Mouse (Mus musculus) MEL (cell line): ENCODE data around the gene Ccdc141. TPM values are rescaled to one million over a fixed set of nuclear protein-coding genes. Genes with fewer than 3 reads are reported as not detected.

Experiments
- DNase-seq: peaks from one replicate; pipeline ENCODE4 v3.0.0; 2011; ENCODE audit warnings: low read depth, low spot score
- H3K27ac ChIP-seq: 2 replicates; pipeline ENCODE4 v1.5.1; 2012; ENCODE audit warnings: low read depth, mild to moderate bottlenecking, control low read depth, low read length, moderate library complexity; ENCODE audit not compliant: control insufficient read depth
- H3K27me3 ChIP-seq, 2 experiments: fragments of 150-350 bp in 1 of 2; sonication (generic) in 1 of 2; 2 replicates each; pipeline ENCODE4 v1.6.1; 2012; ENCODE audit warnings: low read length in 2 of 2, mild to moderate bottlenecking in 2 of 2, improper control_type of control experiment in 1 of 2, moderate library complexity in 1 of 2; ENCODE audit not compliant: insufficient read depth in 2 of 2, control insufficient read depth in 1 of 2
- H3K36me3 ChIP-seq, 2 experiments: 2 replicates each; pipeline ENCODE4 v1.6.1; 2012 to 2014; ENCODE audit warnings: low read length in 2 of 2, improper control_type of control experiment in 1 of 2, inconsistent platforms in 1 of 2, mild to moderate bottlenecking in 1 of 2; ENCODE audit not compliant: insufficient read depth in 2 of 2, control insufficient read depth in 1 of 2
- H3K4me1 ChIP-seq, 2 experiments: fragments of 150-350 bp in 1 of 2; sonication (generic) in 1 of 2; 2 replicates each; pipeline ENCODE4 v1.6.1; 2012; ENCODE audit warnings: low read length in 2 of 2, improper control_type of control experiment in 1 of 2, mild to moderate bottlenecking in 1 of 2; ENCODE audit not compliant: insufficient read depth in 2 of 2, control insufficient read depth in 1 of 2
- H3K4me3 ChIP-seq, 2 experiments: fragments of 150-350 bp in 1 of 2; sonication (generic) in 1 of 2; 2 replicates each; pipeline ENCODE4 v1.5.1; 2012; ENCODE audit warnings: low read depth in 2 of 2, low read length in 2 of 2, mild to moderate bottlenecking in 2 of 2, moderate library complexity in 2 of 2, control low read depth in 1 of 2, improper control_type of control experiment in 1 of 2; ENCODE audit not compliant: control insufficient read depth in 1 of 2, insufficient read depth in 1 of 2
- H3K79me2 ChIP-seq: 2 replicates; pipeline ENCODE4 v1.6.1; 2012; ENCODE audit warnings: mild to moderate bottlenecking, low read length, moderate library complexity; ENCODE audit not compliant: control insufficient read depth, poor library complexity, insufficient read depth
- H3K9ac ChIP-seq: 2 replicates; pipeline ENCODE4 v1.6.1; 2012; ENCODE audit warnings: low read depth, mild to moderate bottlenecking, control low read depth, low read length, moderate library complexity; ENCODE audit not compliant: control insufficient read depth, poor library complexity, severe bottlenecking
- H3K9me3 ChIP-seq: fragments of 150-350 bp; sonication (generic); replicated peaks from 2 replicates; pipeline ENCODE4 v1.6.1; 2012; ENCODE audit warnings: mild to moderate bottlenecking, low read length, improper control_type of control experiment, moderate library complexity; ENCODE audit not compliant: insufficient read depth
- BHLHE40 ChIP-seq: IDR thresholded peaks from 2 replicates; pipeline ENCODE4 v1.6.1; 2012; ENCODE audit warnings: low read depth, mild to moderate bottlenecking, inconsistent platforms, low read length, improper control_type of control experiment, borderline replicate concordance
- CHD2 ChIP-seq: IDR thresholded peaks from 2 replicates; pipeline ENCODE4 v1.6.1; 2011; ENCODE audit warnings: low read length, improper control_type of control experiment
- CTCF ChIP-seq, 3 experiments: IDR thresholded peaks in 2 of 3; conservative IDR thresholded peaks in 1 of 3; 2 replicates each; pipeline ENCODE4 v1.5.1; 2011 to 2012; ENCODE audit warnings: low read length in 3 of 3, low read depth in 2 of 3, mild to moderate bottlenecking in 2 of 3, improper control_type of control experiment in 1 of 3, inconsistent platforms in 1 of 3, mixed read lengths in 1 of 3, moderate library complexity in 1 of 3; ENCODE audit not compliant: control insufficient read depth in 1 of 3, insufficient read depth in 1 of 3, poor library complexity in 1 of 3, severe bottlenecking in 1 of 3
- EP300 ChIP-seq, 2 experiments: IDR thresholded peaks; 2 replicates each; pipeline ENCODE4 v1.6.1; 2011; ENCODE audit warnings: improper control_type of control experiment in 2 of 2, low read length in 2 of 2, low read depth in 1 of 2, mild to moderate bottlenecking in 1 of 2
- GABPA ChIP-seq: IDR thresholded peaks from 2 replicates; pipeline ENCODE4 v1.6.1; 2012; ENCODE audit warnings: low read depth, mild to moderate bottlenecking, inconsistent platforms, low read length, improper control_type of control experiment, moderate library complexity
- GATA1 ChIP-seq: IDR thresholded peaks from 2 replicates; pipeline ENCODE4 v1.6.1; 2011; ENCODE audit warnings: low read depth, low read length, improper control_type of control experiment
- HCFC1 ChIP-seq: IDR thresholded peaks from 2 replicates; pipeline ENCODE4 v1.6.1; 2012; ENCODE audit warnings: low read depth, mild to moderate bottlenecking, inconsistent platforms, low read length, improper control_type of control experiment, moderate library complexity
- JUND ChIP-seq: IDR thresholded peaks from 2 replicates; pipeline ENCODE4 v1.6.1; 2011; ENCODE audit warnings: low read depth, mild to moderate bottlenecking, improper control_type of control experiment, low read length
- MAFK ChIP-seq: IDR thresholded peaks from 2 replicates; pipeline ENCODE4 v1.6.1; 2011; ENCODE audit warnings: low read depth, mild to moderate bottlenecking, low read length, improper control_type of control experiment, borderline replicate concordance
- MAZ ChIP-seq: IDR thresholded peaks from 2 replicates; pipeline ENCODE4 v1.6.1; 2012; ENCODE audit warnings: low read depth, mild to moderate bottlenecking, inconsistent platforms, low read length, improper control_type of control experiment
- MEF2A ChIP-seq: IDR thresholded peaks from 2 replicates; pipeline ENCODE4 v1.6.1; 2014; ENCODE audit warnings: low read depth, mild to moderate bottlenecking, inconsistent platforms, low read length, improper control_type of control experiment; ENCODE audit not compliant: poor library complexity, insufficient replicate concordance, severe bottlenecking; ENCODE audit errors: extremely low read depth
- MXI1 ChIP-seq: IDR thresholded peaks from 2 replicates; pipeline ENCODE4 v1.6.1; 2011; ENCODE audit warnings: mild to moderate bottlenecking, low read depth, low read length, improper control_type of control experiment
- MYC ChIP-seq: IDR thresholded peaks from 2 replicates; pipeline ENCODE4 v1.6.1; 2011; ENCODE audit warnings: low read depth, mild to moderate bottlenecking, low read length, improper control_type of control experiment, moderate library complexity
- NELFE ChIP-seq: IDR thresholded peaks from 2 replicates; pipeline ENCODE4 v1.6.1; 2011; ENCODE audit warnings: low read depth, low read length, improper control_type of control experiment
- NRF1 ChIP-seq: IDR thresholded peaks from 2 replicates; pipeline ENCODE4 v1.6.1; 2014; ENCODE audit warnings: low read depth, mild to moderate bottlenecking, inconsistent platforms, low read length, improper control_type of control experiment, moderate library complexity; ENCODE audit not compliant: poor library complexity, insufficient read depth, severe bottlenecking
- RAD21 ChIP-seq: IDR thresholded peaks from 2 replicates; pipeline ENCODE4 v1.6.1; 2011; ENCODE audit warnings: mild to moderate bottlenecking, low read depth, low read length, improper control_type of control experiment
- RCOR1 ChIP-seq: IDR thresholded peaks from 2 replicates; pipeline ENCODE4 v1.6.1; 2012; ENCODE audit warnings: low read depth, mild to moderate bottlenecking, inconsistent platforms, low read length, improper control_type of control experiment
- SIN3A ChIP-seq: IDR thresholded peaks from 2 replicates; pipeline ENCODE4 v1.6.1; 2012; ENCODE audit warnings: low read length, improper control_type of control experiment, inconsistent platforms
- SMC3 ChIP-seq: IDR thresholded peaks from 2 replicates; pipeline ENCODE4 v1.6.1; 2011; ENCODE audit warnings: low read depth, low read length, improper control_type of control experiment
- TBP ChIP-seq: IDR thresholded peaks from 2 replicates; pipeline ENCODE4 v1.8.0; 2011; ENCODE audit warnings: low read depth, low read length, improper control_type of control experiment
- TCF12 ChIP-seq: IDR thresholded peaks from 2 replicates; pipeline ENCODE4 v1.6.1; 2014; ENCODE audit warnings: low read depth, mild to moderate bottlenecking, inconsistent platforms, low read length, improper control_type of control experiment, moderate library complexity
- UBTF ChIP-seq: IDR thresholded peaks from 2 replicates; pipeline ENCODE4 v1.6.1; 2012; ENCODE audit warnings: low read depth, mild to moderate bottlenecking, inconsistent platforms, low read length, improper control_type of control experiment, moderate library complexity, borderline replicate concordance; ENCODE audit not compliant: insufficient read depth
- ZC3H11A ChIP-seq: IDR thresholded peaks from 2 replicates; pipeline ENCODE4 v1.6.1; 2012; ENCODE audit warnings: low read depth, mild to moderate bottlenecking, inconsistent platforms, low read length, improper control_type of control experiment
- ZNF384 ChIP-seq: IDR thresholded peaks from 2 replicates; pipeline ENCODE4 v1.6.1; 2012; ENCODE audit warnings: low read depth, mild to moderate bottlenecking, inconsistent platforms, low read length, improper control_type of control experiment
- polyA plus RNA-seq, 2 experiments: library from polyadenylated mRNA; stranded (reverse) in 1 of 2; unstranded in 1 of 2; fragments of >175 nt in 1 of 2; fragments of >200 nt in 1 of 2; gene quantifications; 2 replicates each; pipeline versions ENCODE4 v1.2.1 to v1.2.4; 2012; ENCODE audit warnings: low replicate concordance in 2 of 2, low read depth in 1 of 2; ENCODE audit not compliant: insufficient read length in 2 of 2, insufficient read depth in 1 of 2, missing spikeins in 1 of 2
- total RNA-seq: library from RNA; depleted of rRNA; stranded (reverse); fragments of 300-350 nt; gene quantifications from 2 replicates; pipeline ENCODE4 v1.2.3, GENCODE M21; 2012

Gene Ccdc141
- total and polyA plus RNA-seq, 3 experiments: 0.54 to 1.1 TPM; not detected in 1

GRCm38 (mm10) chr2:76971069-76971468 lies 199.4 kb downstream of the Ccdc141 start:
- DNase-seq: no peak

GRCm38 (mm10) chr2:76970669-76971068 lies 199.8 kb downstream of the Ccdc141 start:
- Histone ChIP-seq H3K4me1 (no peaks in the 10 kb centered on the region), H3K9me3 (no peaks in the 10 kb centered on the region), H3K9ac (no peak overlapping the region), H3K79me2 (no peaks in the 10 kb centered on the region), H3K4me3 (no peak overlapping the region), H3K36me3 (no peaks in the 10 kb centered on the region), H3K27me3 (no peaks in the 10 kb centered on the region), H3K27ac (no peak overlapping the region)
- peak; percentile 74 for TF ChIP-seq RAD21
- TF ChIP-seq MAFK: no peak
- TF ChIP-seq ZC3H11A: peak; percentile 52; the same call in 1 of the 2 replicates
- TF ChIP-seq CTCF (IDR thresholded peaks at IDR 0.05 in 2 of 3, conservative IDR thresholded peaks at IDR 0.05 in 1 of 3; ENCODE audit: control insufficient read depth in 1 of 3, insufficient read depth in 1 of 3, low read depth in 2 of 3, low read length in 3 of 3, poor library complexity in 1 of 3, severe bottlenecking in 1 of 3): peak; percentile 5 to 70 (median 9); a peak in 2 of 6 replicates
- peak; percentile 63 for TF ChIP-seq SMC3
- peak; percentile 25 for DNase-seq

More at GRCm38 (mm10) chr2:76971069-76971468, 199.4 kb downstream of the Ccdc141 start:
- Histone ChIP-seq H3K79me2 (no peaks in the 10 kb centered on the region), H3K36me3 (no peaks in the 10 kb centered on the region), H3K4me3 (no peak overlapping the region), H3K27me3 (no peaks in the 10 kb centered on the region), H3K9ac (no peak overlapping the region), H3K27ac (no peak overlapping the region), H3K4me1 (no peaks in the 10 kb centered on the region), H3K9me3 (no peaks in the 10 kb centered on the region)
- TF ChIP-seq TBP (no peak), UBTF (no peak), GABPA (no peak), HCFC1 (no peak), ZNF384 (no peak), NRF1 (no peak), GATA1 (no peak), RCOR1 (no peak), MAZ (no peak), SMC3 (no peak), BHLHE40 (no peak), MEF2A (no peak), MXI1 (no peak), CHD2 (no peak), TCF12 (no peak), NELFE (no peak), JUND (no peak), EP300 (IDR thresholded peaks at IDR 0.05; ENCODE audit: low read depth in 1 of 2, low read length in 2 of 2) (no peak), SIN3A (no peak), MYC (no peak)
